Mouse (Mus musculus) cerebellum, postnatal 14 days (tissue): ENCODE measurements around the gene Gabpa.

Experiments
- DNase-seq, 2 experiments: peaks; one replicate each; pipeline ENCODE4 v3.0.0; 2021; ENCODE audit warnings: mixed read lengths in 2 of 2

Gene Gabpa

GRCm38 (mm10) chr16:84834745-84835440, at the start of gene Gabpa:
Gabpa (plus strand) TSS chr16:84834925.
- DNase-seq = peak; percentile 91

- DNase-seq = no peak
These were observed 49.8 kb upstream of the Gabpa start for GRCm38 (mm10) chr16:84784966-84785365.

DNA sequence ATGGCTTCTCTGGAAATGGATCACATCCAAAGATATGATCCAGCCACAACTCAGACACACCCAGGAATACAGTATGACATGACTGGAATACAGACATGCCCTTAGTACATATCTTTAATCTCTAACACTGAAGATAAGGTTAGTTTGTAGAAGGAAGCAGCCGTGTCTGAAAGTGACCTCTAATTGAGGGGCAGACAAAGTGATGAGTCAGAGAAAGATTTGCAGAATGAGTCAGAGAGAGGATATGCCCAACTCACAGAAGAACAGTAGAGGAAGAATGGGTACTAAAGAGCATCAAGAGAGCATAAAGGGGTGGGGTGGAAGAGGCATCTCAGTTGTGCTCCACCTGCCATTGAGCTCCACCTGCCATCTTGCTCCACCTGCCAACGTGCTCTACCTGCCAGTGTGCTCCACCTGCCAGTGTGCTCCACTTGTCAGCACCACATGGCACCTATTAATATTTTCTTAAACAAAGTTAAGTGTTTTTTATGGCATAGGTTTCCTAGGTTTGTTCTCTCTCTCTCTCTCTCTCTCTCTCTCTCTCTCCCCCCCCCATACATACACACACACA, 44.0 kb upstream of the Gabpa start:
- no peak for DNase-seq

- no peak for DNase-seq
These were observed 41.3 kb upstream of the Gabpa start for GRCm38 (mm10) chr16:84793401-84793800.

- no peak for DNase-seq
These were observed 39.4 kb upstream of the Gabpa start for GRCm38 (mm10) chr16:84795337-84795736.

DNA sequence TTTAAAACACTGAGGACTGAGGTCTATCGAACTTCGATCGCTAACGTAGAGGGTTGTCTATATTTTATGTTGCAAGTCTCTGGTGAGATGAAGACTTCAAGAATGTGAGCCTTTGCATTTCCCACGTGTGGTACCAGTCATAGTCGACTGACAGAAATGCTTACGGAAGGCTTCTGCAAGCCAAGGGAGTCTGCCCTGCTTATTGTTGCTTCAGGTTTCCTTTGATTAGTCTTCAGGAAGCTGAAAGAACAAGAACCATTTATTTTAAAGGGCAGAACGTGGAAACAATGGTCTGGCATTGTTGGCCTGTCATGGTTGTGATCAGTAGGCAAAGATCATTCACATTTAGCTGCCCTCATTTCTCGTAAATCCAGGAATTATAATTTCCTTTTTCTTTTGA, 38.0 kb upstream of the Gabpa start:
- DNase-seq = no peak

DNA sequence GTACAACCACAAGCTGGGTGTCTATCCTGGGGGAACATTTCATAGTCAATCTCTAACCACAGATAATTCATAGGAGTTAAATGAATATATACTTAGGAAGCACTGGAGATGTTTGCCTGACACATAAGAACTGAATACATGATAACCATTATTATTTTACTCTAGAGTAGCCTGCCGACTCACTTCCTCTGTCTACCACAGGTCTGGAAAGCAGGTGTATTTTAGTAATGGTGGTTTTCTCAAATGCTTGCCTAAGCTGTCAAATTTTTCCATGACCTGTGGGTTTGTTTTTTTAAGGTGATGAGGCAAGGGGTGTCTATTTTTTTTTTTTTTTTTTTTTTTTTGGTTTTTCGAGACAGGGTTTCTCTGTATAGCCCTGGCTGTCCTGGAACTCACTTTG, 34.7 kb upstream of the Gabpa start:
- DNase-seq = no peak

GRCm38 (mm10) chr16:84802217-84802616, 32.5 kb upstream of the Gabpa start:
- peak in 1 of 2 experiments; percentile 11 for DNase-seq

GRCm38 (mm10) chr16:84804866-84805265, 29.9 kb upstream of the Gabpa start:
- no peak for DNase-seq

DNA sequence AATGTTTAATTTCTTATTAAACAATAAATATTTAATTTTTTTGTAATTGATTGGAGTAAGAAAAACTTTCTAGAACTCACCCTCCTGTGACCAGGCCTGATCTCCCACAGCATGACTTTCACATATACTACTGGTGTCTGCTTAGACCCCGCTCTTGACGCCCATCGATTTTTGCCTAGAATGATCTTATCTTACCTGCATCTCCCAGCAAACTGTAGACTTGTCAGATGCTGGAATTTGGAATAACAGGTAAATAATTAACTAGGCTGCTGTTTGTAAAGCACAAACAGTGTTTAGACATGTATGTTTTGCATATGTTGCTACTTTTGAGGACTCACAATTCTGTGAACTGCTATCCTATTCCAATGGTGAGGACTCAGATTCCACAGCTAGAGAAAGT, 28.6 kb upstream of the Gabpa start:
- DNase-seq = no peak

DNA sequence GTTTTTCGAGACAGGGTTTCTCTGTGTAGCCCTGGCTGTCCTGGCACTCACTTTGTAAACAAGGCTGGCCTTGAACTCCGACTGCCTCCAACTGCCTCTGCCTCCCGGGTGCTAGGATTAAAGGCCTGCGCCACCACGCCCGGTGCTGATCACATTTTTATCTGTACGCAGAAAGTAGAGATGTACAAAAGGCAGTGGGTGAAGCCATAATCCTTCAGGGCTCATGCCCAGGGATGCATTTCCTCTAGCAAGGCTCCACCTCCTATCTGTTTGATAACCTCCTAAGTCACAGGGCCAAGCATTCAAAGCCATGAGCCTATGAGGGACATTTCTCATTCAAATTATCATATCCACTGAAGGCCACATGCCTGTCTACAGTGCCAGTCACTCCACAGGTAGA, 26.9 kb upstream of the Gabpa start:
- DNase-seq = no peak

DNA sequence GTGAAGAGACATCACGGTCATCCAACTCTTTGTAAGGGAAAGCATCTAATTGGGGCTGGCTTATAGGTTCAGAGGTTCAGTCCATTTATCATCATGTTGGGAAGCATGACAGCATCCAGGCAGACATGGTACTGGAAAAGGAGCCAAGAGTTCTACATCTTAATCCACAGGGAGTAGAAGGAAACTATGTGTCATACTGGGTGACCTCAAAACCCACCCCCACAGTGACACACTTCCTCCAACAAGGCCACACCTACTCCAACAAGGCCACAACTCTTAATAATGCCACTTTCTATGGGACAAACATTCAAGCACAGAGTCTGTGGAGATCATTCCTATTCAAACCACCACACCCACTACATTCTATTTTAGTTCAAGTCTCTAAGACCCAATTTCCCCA, 24.5 kb upstream of the Gabpa start:
- DNase-seq = no peak

DNA sequence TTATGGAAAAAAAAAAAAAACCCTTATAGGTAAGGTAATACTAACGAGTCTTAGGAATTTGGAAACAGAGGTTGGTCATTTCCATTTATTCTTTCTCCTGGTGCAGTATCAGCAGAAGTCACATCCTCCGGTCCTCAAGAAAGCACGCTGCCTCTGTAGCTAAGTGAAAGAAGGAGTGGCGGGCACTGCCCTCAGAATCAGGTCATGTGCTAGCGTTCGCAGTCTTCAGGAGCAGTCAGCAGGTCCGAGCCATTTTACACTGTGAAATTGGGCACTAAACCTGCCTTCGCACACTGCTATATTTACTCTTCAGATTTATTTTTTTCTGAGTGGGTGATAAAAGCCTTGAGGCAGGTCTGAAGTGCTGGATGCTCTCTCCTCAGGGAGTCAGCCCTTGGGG, 20.9 kb upstream of the Gabpa start:
- DNase-seq = no peak

- DNase-seq = no peak
These were observed 20.2 kb upstream of the Gabpa start for GRCm38 (mm10) chr16:84814511-84814910.

- DNase-seq = peak; percentile 55 to 62
These were observed 17.3 kb upstream of the Gabpa start for GRCm38 (mm10) chr16:84817423-84817822.

DNA sequence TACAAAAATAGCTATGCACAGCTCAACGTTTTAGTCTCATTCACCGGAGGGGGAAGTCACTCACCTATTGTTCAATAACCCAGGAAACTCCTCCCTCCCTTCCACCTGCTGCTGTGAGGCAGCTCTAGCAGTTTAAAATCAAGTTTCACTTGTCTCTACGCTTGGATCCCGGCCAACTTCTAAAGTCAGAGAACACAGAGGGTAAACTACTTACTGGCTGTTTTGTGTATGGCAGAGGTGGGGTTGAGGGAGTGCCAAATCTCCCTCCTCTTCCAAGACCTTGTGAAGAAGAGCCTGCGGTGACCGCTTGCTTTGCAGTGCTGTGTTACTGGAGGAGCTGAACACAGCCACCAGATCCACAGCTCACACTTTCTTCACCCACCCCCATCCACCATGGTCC, 9.7 kb upstream of the Gabpa start:
- DNase-seq = peak in 1 of 2 experiments; percentile 25

DNA sequence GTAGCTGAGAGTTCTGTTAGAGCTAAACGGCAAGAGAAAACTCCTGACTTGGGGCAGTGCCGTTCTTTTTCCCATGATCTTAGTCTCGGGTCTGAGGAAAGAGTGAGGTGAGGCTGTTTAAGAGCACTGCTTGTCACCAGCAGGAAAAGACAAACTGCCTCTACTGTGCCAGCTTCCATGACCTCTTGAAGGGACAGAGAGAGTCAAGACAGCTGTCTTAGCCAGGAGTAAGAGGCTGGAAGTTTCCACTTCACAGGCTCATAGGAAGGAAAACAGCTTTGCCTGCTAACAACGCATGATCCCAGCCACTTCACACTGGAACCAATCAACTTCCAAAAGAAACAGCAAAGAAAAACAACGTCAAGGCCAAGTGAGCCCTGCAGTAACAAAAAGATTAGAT, 3.0 kb upstream of the Gabpa start:
- DNase-seq = no peak

DNA sequence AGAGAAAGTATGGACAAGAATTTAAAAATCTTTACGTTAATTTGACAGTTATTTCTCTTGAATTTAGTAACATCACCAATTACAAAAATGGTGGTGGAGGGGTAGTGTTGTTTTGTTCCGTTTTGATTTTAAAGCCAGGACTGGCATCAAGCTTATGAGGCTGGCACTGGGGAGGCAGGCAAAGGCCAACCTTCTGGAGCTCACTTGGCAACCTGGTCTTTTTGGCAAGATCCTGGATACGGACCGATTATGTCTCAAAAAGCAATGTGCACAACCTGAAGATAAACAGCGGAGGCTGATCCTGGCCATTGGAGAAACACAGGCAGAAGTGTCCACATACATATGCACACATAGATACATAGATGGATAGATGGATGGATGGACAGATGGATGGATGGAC, 2.0 kb upstream of the Gabpa start:
- DNase-seq = peak; percentile 89 to 91

GRCm38 (mm10) chr16:84834344-84834743, 381 bp upstream of the Gabpa start:
- DNase-seq = no peak

DNA sequence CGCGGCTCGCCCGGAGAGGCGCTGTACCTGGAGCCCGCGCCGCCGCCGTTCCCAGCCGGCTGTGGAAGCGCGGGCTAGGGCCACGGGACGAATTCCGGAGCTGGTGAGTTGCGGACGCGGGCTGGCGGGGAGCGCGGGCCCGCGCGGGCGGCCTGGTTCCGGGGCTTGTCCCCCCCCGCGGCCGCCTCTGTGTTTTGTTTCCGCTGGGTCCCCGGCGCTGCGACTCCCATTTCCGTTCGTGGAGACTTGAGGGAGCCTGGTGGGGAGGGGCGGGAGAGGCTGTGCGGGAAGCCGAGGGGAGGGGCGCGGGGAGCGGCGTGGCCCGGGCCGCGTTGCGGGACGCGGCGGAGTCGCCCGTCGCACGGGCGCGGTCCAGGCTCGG, 707 bp downstream of the Gabpa start, which contains the start of gene Atp5j:
Gene Atp5j, minus strand, starts transcription at position 185 of the 382 bp plus-strand sequence.
- DNase-seq = peak; percentile 85 to 87

- DNase-seq = peak in 1 of 2 experiments; percentile 67
These were observed 1.4 kb downstream of the Gabpa start for GRCm38 (mm10) chr16:84835823-84836743.

DNA sequence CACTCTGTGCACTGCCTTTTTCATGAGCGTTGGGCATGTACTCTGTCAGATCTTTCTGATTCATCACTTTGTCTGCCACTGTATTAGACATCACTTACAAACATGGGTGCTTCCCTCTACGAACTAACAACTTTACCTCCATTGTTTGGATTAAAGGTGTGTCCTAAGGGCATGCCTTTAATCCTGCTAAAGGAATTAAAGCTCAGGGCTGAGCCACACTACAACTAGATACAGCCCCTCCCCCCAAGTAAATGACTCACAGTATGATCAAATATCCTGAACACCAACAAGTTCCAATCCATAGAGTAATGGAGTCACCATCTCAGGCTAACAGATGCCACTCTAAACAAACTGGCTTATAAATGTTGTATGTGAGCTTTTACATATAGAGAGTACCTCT, 3.9 kb downstream of the Gabpa start:
- no peak for DNase-seq

DNA sequence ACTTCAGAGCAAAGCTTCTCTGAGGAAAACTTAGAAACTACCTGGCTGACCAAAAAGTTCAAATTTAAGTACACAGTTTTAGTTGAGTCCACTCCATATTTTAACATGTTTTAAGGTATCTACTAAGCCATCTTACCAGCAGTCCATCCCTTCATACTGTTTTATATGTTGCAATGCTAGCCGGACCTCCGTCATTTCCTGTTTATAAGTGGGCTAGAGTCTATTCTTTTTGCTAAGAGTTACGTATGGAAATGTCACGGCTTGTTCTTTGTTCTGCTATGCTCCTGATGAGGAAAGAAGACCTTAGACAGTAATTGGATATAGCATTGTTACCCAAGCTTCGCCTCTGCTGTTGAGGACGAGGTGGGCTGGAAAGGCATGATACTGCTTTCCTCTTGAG, 18.8 kb downstream of the Gabpa start:
- DNase-seq = no peak

DNA sequence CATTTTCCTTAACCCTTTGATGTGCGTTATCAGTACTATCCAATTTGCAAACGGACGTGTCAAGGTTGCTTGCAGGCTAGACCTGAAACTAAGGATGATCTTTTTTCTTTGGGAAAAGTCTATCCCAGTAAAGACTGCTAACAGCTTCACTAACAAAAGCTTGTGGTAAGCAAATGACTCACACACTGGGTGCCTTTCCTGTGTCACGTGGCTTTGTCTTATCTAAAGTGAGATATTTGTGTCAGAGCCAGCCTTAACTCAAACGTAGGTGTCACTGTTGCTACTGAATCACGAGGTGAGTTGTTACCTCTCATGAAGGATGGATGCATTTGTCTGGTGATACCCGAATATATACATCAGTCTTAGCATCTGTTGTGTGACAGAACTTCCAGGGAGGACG, 29.9 kb downstream of the Gabpa start:
- no peak for DNase-seq
